Mouse (Mus musculus) MEL (cell line): ENCODE data around the gene Atxn3.
"Not testable (repeated sequence)": the region's sequence is repeated elsewhere in the genome, so short reads cannot be mapped to it uniquely, and the experiment has no call there.

Source experiments
- EP300 ChIP-seq, 2 experiments: IDR thresholded peaks; 2 replicates each; pipeline ENCODE4 v1.6.1; 2011; ENCODE audit warnings: improper control_type of control experiment in 2 of 2, low read length in 2 of 2, low read depth in 1 of 2, mild to moderate bottlenecking in 1 of 2
- HCFC1 ChIP-seq: IDR thresholded peaks from 2 replicates; pipeline ENCODE4 v1.6.1; 2012; ENCODE audit warnings: low read depth, mild to moderate bottlenecking, inconsistent platforms, low read length, improper control_type of control experiment, moderate library complexity
- MAZ ChIP-seq: IDR thresholded peaks from 2 replicates; pipeline ENCODE4 v1.6.1; 2012; ENCODE audit warnings: low read depth, mild to moderate bottlenecking, inconsistent platforms, low read length, improper control_type of control experiment
- POLR2A ChIP-seq, 2 experiments: IDR thresholded peaks; 2 replicates each; pipeline ENCODE4 v1.6.1; 2011 to 2012; ENCODE audit warnings: low read length in 2 of 2, mild to moderate bottlenecking in 2 of 2, control low read depth in 1 of 2, improper control_type of control experiment in 1 of 2, low read depth in 1 of 2, moderate library complexity in 1 of 2; ENCODE audit not compliant: control insufficient read depth in 1 of 2, insufficient read depth in 1 of 2, poor library complexity in 1 of 2
- TAL1 ChIP-seq: IDR thresholded peaks from 2 replicates; pipeline ENCODE4 v1.6.1; 2012; ENCODE audit warnings: mild to moderate bottlenecking, inconsistent platforms, low read length, moderate library complexity, mixed read lengths
- USF2 ChIP-seq, 2 experiments: IDR thresholded peaks; 2 replicates each; pipeline ENCODE4 v1.6.1; 2011 to 2012; ENCODE audit warnings: improper control_type of control experiment in 2 of 2, low read length in 2 of 2, borderline replicate concordance in 1 of 2, inconsistent platforms in 1 of 2, low read depth in 1 of 2, mild to moderate bottlenecking in 1 of 2; ENCODE audit not compliant: insufficient read depth in 1 of 2

GRCm38 (mm10) chr12:101958960-101959780 lies 1.1 kb upstream of the Atxn3 start:
- not testable (repeated sequence) for TF ChIP-seq MAZ; TAL1; HCFC1; EP300 (IDR thresholded peaks at IDR 0.05; ENCODE audit: low read depth in 1 of 2, low read length in 2 of 2); POLR2A (IDR thresholded peaks at IDR 0.05; ENCODE audit: control insufficient read depth in 1 of 2, insufficient read depth in 1 of 2, low read depth in 1 of 2, low read length in 2 of 2, poor library complexity in 1 of 2); USF2 (IDR thresholded peaks at IDR 0.05; ENCODE audit: borderline replicate concordance in 1 of 2, insufficient read depth in 1 of 2, low read depth in 1 of 2, low read length in 2 of 2)
